Mouse (Mus musculus) Muller cell, postnatal 12 days (primary cell): Measurements from ENCODE around the gene Cbx5.

Experiments used
- DNase-seq: peaks from one replicate; pipeline ENCODE4 v3.0.0-alpha.2; 2015; ENCODE audit errors: inconsistent ontology term

Gene Cbx5

DNA sequence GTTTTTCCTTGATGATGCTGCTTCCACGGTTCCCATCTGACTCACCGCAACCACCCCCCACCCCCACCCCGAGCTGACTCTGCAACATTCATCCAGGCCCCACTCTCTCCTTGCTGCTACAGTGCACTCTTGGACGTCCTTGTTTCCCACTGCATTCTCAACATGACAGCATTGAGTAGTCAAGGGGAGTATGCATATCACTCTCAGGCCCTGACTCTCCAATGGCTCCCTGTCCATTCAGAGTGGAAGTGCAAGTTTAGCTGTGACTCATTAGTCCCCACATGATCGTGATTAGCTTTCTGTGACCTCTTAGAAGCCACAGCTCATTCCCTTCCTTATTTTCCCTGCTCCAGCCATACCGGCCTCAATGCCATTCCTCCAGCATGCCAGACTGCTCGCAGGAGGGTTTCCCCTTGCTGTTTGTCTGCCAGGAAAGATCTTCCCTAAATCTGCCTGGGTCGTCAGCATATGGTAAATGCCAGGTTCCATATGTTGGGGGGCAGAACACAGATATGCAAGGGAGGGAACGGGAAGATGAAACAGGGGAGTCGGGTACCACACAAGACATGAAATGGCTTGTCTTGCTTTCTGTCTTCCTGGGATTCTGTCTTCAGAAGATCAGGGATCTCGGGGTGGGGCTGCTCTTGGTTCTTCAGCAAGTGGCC lies 93.8 kb downstream of the Cbx5 start:
- peak; percentile 44 for DNase-seq

DNA sequence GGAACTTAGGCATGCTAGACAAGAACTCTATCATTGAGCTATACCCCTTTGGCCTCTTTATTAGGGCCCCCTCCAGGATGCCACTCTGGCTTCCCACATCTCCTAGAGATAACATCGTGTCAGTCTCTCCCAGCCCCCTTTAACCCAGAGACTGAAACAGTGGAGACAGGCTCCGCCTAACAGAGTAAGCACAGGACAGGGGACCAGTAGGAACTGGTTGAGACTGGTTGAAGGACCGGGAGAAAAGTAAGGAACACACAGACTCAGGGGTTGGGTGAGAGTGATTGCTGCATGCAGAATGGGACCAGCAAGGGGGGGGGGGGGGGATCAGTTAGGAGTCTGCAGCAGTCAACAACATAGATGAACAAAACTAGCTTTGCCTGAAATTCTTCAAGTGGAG lies 95.4 kb downstream of the Cbx5 start:
- no peak for DNase-seq
